Mouse (Mus musculus) hindbrain, embryonic 16.5 days (tissue): ENCODE results near the gene Samd4b. TPM values are rescaled to one million over a fixed set of nuclear protein-coding genes. Genes with fewer than 3 reads are reported as not detected.
A peak's percentile ranks its signal among the peaks of the same experiment; 100 is the strongest.

Experiments
- ATAC-seq: fragments of 200-750 bp; cut with Nextera tagmentation; 2 replicates; pipeline ENCODE4 v1.8.0; 2017; ENCODE audit warnings: moderate TSS enrichment, moderate library complexity
- H3K27ac ChIP-seq: fragments of 300-500 bp; sonication (generic); 2 replicates; pipeline ENCODE4 v1.5.1; 2014; ENCODE audit warnings: low read depth, mild to moderate bottlenecking, control low read depth, low read length, moderate library complexity
- H3K27me3 ChIP-seq: fragments of 300-500 bp; sonication (generic); replicated peaks from 2 replicates; pipeline ENCODE4 v1.6.1; 2014; ENCODE audit warnings: low read length; ENCODE audit not compliant: control insufficient read depth, insufficient read depth
- H3K36me3 ChIP-seq: fragments of 300-500 bp; sonication (generic); 2 replicates; pipeline ENCODE4 v1.6.1; 2014; ENCODE audit warnings: mild to moderate bottlenecking, low read length, moderate library complexity, mixed read lengths; ENCODE audit not compliant: control insufficient read depth, insufficient read depth
- H3K4me1 ChIP-seq: fragments of 300-500 bp; sonication (generic); 2 replicates; pipeline ENCODE4 v1.6.1; 2014; ENCODE audit warnings: low read depth, low read length; ENCODE audit not compliant: control insufficient read depth, insufficient read depth
- H3K4me2 ChIP-seq: fragments of 300-500 bp; sonication (generic); 2 replicates; pipeline ENCODE4 v1.6.1; 2014; ENCODE audit warnings: mild to moderate bottlenecking, low read length, control low read depth, moderate library complexity
- H3K4me3 ChIP-seq: fragments of 300-500 bp; sonication (generic); 2 replicates; pipeline ENCODE4 v1.5.1; 2014; ENCODE audit warnings: mild to moderate bottlenecking, low read length, control low read depth, moderate library complexity
- H3K9ac ChIP-seq: fragments of 300-500 bp; sonication (generic); 2 replicates; pipeline ENCODE4 v1.6.1; 2014; ENCODE audit warnings: low read depth, mild to moderate bottlenecking, control low read depth, low read length, moderate library complexity
- H3K9me3 ChIP-seq: fragments of 300-500 bp; sonication (generic); 2 replicates; pipeline ENCODE4 v1.6.1; 2014; ENCODE audit warnings: mild to moderate bottlenecking, low read length, moderate library complexity; ENCODE audit not compliant: control insufficient read depth
- WGBS: fragments of 180-500 bp; shearing (Covaris S2); extraction: QIAGEN DNeasy Blood & Tissue Kit; methylation state at CpG from one replicate; pipeline ENCODE4 v1.1.7; 2014; 5-methylcytosine and 5-hydroxymethylcytosine counted together
- polyA plus RNA-seq: library from polyadenylated mRNA; unstranded; fragments of >200 nt; fragmentation: Nextera tagmentation; extraction: Ambion mirVana; gene quantifications from 2 replicates; pipeline ENCODE4 v1.2.1, GENCODE M21; 2015

The Samd4b gene
- polyA plus RNA-seq, 1 experiment from 2014 or later, result 11.1 TPM

DNA sequence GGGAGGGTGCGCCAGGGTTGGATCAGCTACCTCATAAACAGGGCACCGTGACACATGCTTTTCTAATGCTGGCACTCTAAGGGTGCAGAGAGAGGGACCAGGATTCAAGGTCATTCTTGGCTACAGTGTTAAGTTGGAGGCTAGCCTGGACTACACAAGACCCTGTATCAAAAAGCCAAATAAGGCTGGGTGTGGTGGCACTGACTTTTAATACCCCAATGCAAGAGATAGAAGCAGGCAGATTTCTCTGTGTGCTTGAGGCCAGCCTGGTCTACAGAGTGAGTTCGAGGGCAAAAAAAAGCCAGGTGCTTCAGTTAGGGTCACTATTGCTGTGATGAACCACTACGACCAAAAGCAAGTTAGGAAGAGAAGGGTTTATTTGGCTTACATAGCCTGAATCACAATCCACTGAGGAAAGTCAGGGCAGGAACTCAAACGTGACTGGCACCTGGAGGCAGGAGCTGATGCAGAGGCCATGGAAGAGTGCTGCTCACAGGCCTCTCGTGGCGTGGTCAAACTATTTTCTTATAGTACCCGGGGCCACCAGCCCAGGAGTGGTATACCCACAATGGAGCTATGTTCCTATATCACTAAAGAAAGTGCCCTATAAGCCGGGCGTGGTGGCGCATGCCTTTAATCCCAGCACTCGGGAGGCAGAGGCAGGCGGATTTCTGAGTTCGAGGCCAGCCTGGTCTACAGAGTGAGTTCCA, 156.0 kb downstream of the Samd4b start:
- Histone ChIP-seq H3K27me3 (peaks cover 2% of the 10 kb centered on the region; the same call in 1 of the 2 replicates), H3K9ac (no peak overlapping the region), H3K9me3 (no peaks in the 10 kb centered on the region), H3K27ac (no peak overlapping the region), H3K4me1 (no peaks in the 10 kb centered on the region), H3K36me3 (no peaks in the 10 kb centered on the region), H3K4me2 (no peak overlapping the region), H3K4me3 (no peak overlapping the region)
- 90% methylated on average over 12 of the region's 14 CpGs for WGBS
- ATAC-seq, result no peak

GRCm38 (mm10) chr7:28440739-28441138, 157.2 kb downstream of the Samd4b start:
- ATAC-seq, result no peak
- no peaks in the 10 kb centered on the region for H3K36me3 ChIP-seq
- no peak overlapping the region for H3K4me2 ChIP-seq
- WGBS, result 64% methylated on average over 2 of the region's 2 CpGs
- no peak overlapping the region for H3K9ac ChIP-seq
- H3K27ac ChIP-seq, result no peak overlapping the region
- H3K4me1 ChIP-seq, result no peaks in the 10 kb centered on the region
- no peaks in the 10 kb centered on the region for H3K27me3 ChIP-seq
- no peaks in the 10 kb centered on the region for H3K9me3 ChIP-seq
- H3K4me3 ChIP-seq, result no peak overlapping the region

GRCm38 (mm10) chr7:28438771-28439170, 159.2 kb downstream of the Samd4b start:
- no peaks in the 10 kb centered on the region for H3K9me3 ChIP-seq
- H3K9ac ChIP-seq, result no peak overlapping the region
- no peaks in the 10 kb centered on the region for H3K36me3 ChIP-seq
- 90% methylated on average over 2 of the region's 2 CpGs for WGBS
- H3K4me2 ChIP-seq, result no peak overlapping the region
- no peak overlapping the region for H3K27ac ChIP-seq
- H3K27me3 ChIP-seq, result no peaks in the 10 kb centered on the region
- H3K4me1 ChIP-seq, result peaks cover 16% of the 10 kb centered on the region
- no peak for ATAC-seq
- H3K4me3 ChIP-seq, result no peak overlapping the region

DNA sequence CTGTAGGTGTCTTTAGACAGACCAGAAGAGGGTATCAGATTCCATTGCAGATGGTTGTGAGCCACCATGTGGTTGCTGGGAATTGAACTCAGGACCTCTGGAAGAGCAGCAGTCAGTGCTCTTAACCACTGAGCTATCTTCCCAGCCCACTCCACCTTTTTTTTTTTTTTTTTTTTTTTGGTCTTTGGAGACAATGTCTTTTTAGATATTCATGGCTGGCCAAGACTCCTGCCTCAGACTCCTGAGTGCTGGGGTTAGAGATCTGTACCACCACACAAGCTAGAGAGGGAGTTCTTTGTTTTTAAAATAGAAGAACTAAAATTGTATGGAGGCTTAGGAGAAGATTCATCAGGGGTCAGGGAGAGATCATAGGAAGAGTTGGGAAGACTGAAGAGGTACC, 160.0 kb downstream of the Samd4b start:
- H3K27me3 ChIP-seq, result no peaks in the 10 kb centered on the region
- ATAC-seq, result no peak
- no peaks in the 10 kb centered on the region for H3K9me3 ChIP-seq
- no peak overlapping the region for H3K27ac ChIP-seq
- H3K36me3 ChIP-seq, result no peaks in the 10 kb centered on the region
- H3K4me3 ChIP-seq, result no peak overlapping the region
- no peak overlapping the region for H3K9ac ChIP-seq
- H3K4me2 ChIP-seq, result no peak overlapping the region
- H3K4me1 ChIP-seq, result peaks cover 24% of the 10 kb centered on the region

- no peaks in the 10 kb centered on the region for H3K36me3 ChIP-seq
- 3% methylated on average over 16 of the region's 16 CpGs for WGBS
Observed at GRCm38 (mm10) chr7:28436932-28437570, 160.9 kb downstream of the Samd4b start, which contains the start of gene Gmfg. Gene Gmfg, plus strand, starts transcription at chr7:28437447.

GRCm38 (mm10) chr7:28436271-28436904, 161.6 kb downstream of the Samd4b start:
- WGBS, result 0% methylated on average over 45 of the region's 64 CpGs
- no peaks in the 10 kb centered on the region for H3K36me3 ChIP-seq
- H3K4me3 ChIP-seq, result peak overlapping the region; percentile 88
- no peaks in the 10 kb centered on the region for H3K9me3 ChIP-seq
- peak overlapping the region; percentile 82 for H3K27ac ChIP-seq
- H3K4me2 ChIP-seq, result peak overlapping the region; percentile 62
- H3K9ac ChIP-seq, result peak overlapping the region; percentile 91
- H3K4me1 ChIP-seq, result peaks cover 34% of the 10 kb centered on the region
- no peaks in the 10 kb centered on the region for H3K27me3 ChIP-seq
- ATAC-seq, result peak; percentile 99

More at GRCm38 (mm10) chr7:28436932-28437570, 160.9 kb downstream of the Samd4b start, which contains the start of gene Gmfg:
- ATAC-seq, result peak; percentile 31
- Histone ChIP-seq H3K27me3 (no peaks in the 10 kb centered on the region), H3K4me2 (peak within 1 kb of the TSS; percentile 62), H3K9ac (peak within 1 kb of the TSS; percentile 75), H3K27ac (peak within 1 kb of the TSS; percentile 82), H3K9me3 (no peaks in the 10 kb centered on the region), H3K4me1 (peaks cover 33% of the 10 kb centered on the region), H3K4me3 (peak within 1 kb of the TSS; percentile 59)

DNA sequence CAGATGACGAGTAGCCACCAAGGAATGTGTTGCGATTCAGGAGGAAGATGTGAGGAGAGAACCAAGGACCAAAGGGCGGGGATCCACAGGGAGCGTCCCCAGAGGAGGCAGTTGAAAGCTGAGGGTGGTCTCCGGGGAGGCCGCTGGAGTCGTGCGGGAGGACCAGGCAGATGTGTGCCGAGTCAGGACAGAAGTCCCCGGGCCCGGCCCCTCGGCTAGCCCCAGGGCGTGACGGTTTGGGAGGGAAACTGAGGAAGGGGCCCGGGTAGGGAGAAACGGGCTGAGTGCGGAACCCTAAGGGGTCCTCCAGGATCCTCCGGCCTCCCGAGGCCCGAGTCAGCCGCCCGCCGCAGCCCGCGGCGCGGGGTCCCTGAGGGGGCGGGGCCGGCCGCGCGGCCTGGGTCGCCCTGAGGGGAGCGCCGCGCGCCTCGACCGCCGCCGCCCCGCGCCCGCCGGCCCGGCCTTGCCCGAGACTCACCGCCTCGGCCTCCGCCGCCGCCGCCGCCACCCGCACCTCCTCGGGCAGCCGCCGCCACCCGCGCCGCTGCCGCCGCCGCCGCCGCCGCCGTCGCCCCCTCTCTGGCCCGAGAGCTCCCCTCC, 162.2 kb downstream of the Samd4b start:
- peak overlapping the region; percentile 88 for H3K4me3 ChIP-seq
- ATAC-seq, result peak; percentile 40
- no peaks in the 10 kb centered on the region for H3K36me3 ChIP-seq
- H3K27ac ChIP-seq, result peak overlapping the region; percentile 77
- peak overlapping the region; percentile 91 for H3K9ac ChIP-seq
- no peaks in the 10 kb centered on the region for H3K27me3 ChIP-seq
- peaks cover 34% of the 10 kb centered on the region for H3K4me1 ChIP-seq
- H3K9me3 ChIP-seq, result no peaks in the 10 kb centered on the region
- peak overlapping the region; percentile 86 for H3K4me2 ChIP-seq
- 0% methylated on average over 16 of the region's 70 CpGs for WGBS

GRCm38 (mm10) chr7:28432252-28432651, 165.7 kb downstream of the Samd4b start:
- no peak overlapping the region for H3K4me3 ChIP-seq
- WGBS, result 99% methylated on average over 2 of the region's 2 CpGs
- no peak overlapping the region for H3K27ac ChIP-seq
- H3K4me1 ChIP-seq, result peaks cover 34% of the 10 kb centered on the region
- no peak overlapping the region for H3K9ac ChIP-seq
- no peak for ATAC-seq
- no peaks in the 10 kb centered on the region for H3K9me3 ChIP-seq
- H3K27me3 ChIP-seq, result no peaks in the 10 kb centered on the region
- no peak overlapping the region for H3K4me2 ChIP-seq
- no peaks in the 10 kb centered on the region for H3K36me3 ChIP-seq

DNA sequence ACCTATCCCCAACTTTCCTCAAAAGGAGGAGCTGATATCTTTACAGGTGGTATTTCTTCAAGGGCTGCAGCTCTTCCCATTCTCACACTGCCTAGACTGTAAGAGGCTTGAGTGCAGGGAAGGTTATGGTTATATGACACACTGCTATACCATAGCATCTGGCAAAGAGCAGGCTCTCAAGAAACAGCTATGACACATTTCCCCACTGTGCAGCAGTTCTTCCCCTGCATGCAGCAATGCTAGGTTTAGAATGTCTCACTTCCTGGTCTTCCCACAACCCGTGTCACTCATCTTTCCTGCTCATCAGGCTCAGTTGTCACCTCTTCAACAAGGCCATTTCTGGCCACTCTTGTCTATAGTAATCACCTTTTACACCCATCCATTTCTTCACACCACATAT, 167.4 kb downstream of the Samd4b start:
- WGBS, result 90% methylated on average over 1 of the region's 1 CpGs
- no peak overlapping the region for H3K9ac ChIP-seq

More for the DNA sequence above, 167.4 kb downstream of the Samd4b start:
- H3K4me2 ChIP-seq, result no peak overlapping the region
- no peak overlapping the region for H3K27ac ChIP-seq
- no peak overlapping the region for H3K4me3 ChIP-seq
- H3K27me3 ChIP-seq, result no peaks in the 10 kb centered on the region
- no peak for ATAC-seq
- H3K4me1 ChIP-seq, result peaks cover 34% of the 10 kb centered on the region
- H3K9me3 ChIP-seq, result no peaks in the 10 kb centered on the region
- no peaks in the 10 kb centered on the region for H3K36me3 ChIP-seq
